Mouse (Mus musculus): ENCODE measurements around the gene Rbm10. TPM values are rescaled to one million over a fixed set of nuclear protein-coding genes. Genes with fewer than 3 reads are reported as not detected.
A peak's percentile ranks its signal among the peaks of the same experiment; 100 is the strongest.

Gene Rbm10
- total and polyA plus RNA-seq, 3 experiments, result 55.7 to 81.5 (median 71.1) TPM

DNA sequence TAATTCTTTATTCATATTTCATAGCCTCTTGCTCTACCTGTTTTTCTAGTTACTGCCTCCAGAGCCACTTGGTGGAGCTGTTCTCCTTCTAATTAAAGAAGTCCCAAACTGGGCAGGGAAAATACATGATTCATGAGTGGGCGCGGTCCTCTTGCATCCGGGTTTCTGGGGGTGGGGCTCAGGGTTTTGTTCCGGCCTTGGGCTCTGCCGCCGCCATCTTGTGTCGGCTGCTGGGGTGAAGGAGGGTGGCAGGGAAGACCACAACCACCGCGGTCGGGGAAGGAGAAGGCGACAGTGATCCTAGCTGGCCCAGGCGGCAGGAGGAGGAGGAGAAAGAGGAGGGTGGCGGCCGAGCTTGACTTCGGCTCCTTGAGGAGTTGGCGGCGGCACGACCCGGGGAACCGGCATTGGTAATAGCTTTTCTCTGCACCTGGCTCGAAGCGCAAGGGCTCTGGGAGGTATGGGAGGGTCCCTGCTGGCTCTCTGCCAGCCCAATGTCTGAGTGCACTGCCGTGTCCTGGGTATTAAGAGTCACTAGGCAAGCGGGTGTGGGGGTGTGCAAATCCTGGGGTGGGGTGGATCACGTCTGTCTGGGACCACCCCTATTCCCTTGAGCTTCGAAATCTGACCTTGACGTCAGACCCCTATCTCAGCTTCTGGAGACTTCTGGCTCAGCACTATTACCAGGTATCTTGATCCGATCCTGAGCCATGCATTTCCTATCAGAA is 45.6 kb downstream of the Rbm10 start (continued):
- TF ChIP-seq JUN (IDR thresholded peaks at IDR 0.05; ENCODE audit: insufficient read depth, low read depth, low read length) (no peak), USF2 (conservative IDR thresholded peaks at IDR 0.05; ENCODE audit: low read depth, low read length) (no peak), POLR2A (IDR thresholded peaks at IDR 0.05; ENCODE audit: low read depth, low read length) (peak; percentile 77), CHD1 (IDR thresholded peaks at IDR 0.05; ENCODE audit: low read depth, low read length) (no peak), KAT2A (IDR thresholded peaks at IDR 0.05; ENCODE audit: insufficient replicate concordance, low read length) (no peak), NRF1 (IDR thresholded peaks at IDR 0.05; ENCODE audit: low read depth, low read length) (no peak), ZKSCAN1 (IDR thresholded peaks at IDR 0.05; ENCODE audit: borderline replicate concordance, low read depth, low read length) (no peak), MXI1 (IDR thresholded peaks at IDR 0.05; ENCODE audit: low read depth, low read length) (0 out of 2 replicates have a peak, but pooled peaks have one; percentile 13), E2F4 (IDR thresholded peaks at IDR 0.05; ENCODE audit: insufficient replicate concordance, low read depth, low read length) (no peak), ZMIZ1 (IDR thresholded peaks at IDR 0.05; ENCODE audit: low read depth, low read length) (no peak), MAX (IDR thresholded peaks at IDR 0.05; ENCODE audit: low read length) (no peak), UBTF (IDR thresholded peaks at IDR 0.05; ENCODE audit: low read depth, low read length) (no peak), RAD21 (IDR thresholded peaks at IDR 0.05; ENCODE audit: low read depth, low read length) (peak; percentile 71), TBP (conservative IDR thresholded peaks at IDR 0.05; ENCODE audit: low read depth, low read length) (0 out of 2 replicates have a peak, but pooled peaks have one; percentile 35), CTCF (conservative IDR thresholded peaks at IDR 0.05 in 1 of 2, IDR thresholded peaks at IDR 0.05 in 1 of 2; ENCODE audit: low read depth in 2 of 2, low read length in 2 of 2) (peak in 1 of 2 experiments; percentile 68; a peak in 2 of 4 replicates), CHD2 (IDR thresholded peaks at IDR 0.05; ENCODE audit: low read length) (no peak), MYC (IDR thresholded peaks at IDR 0.05; ENCODE audit: low read depth, low read length) (no peak), GABPA (IDR thresholded peaks at IDR 0.05; ENCODE audit: insufficient replicate concordance, low read depth, low read length) (no peak), TCF12 (IDR thresholded peaks at IDR 0.05; ENCODE audit: low read depth, low read length) (0 out of 2 replicates have a peak, but pooled peaks have one; percentile 26), SMC3 (IDR thresholded peaks at IDR 0.05; ENCODE audit: low read depth, low read length) (peak; percentile 44)

DNA sequence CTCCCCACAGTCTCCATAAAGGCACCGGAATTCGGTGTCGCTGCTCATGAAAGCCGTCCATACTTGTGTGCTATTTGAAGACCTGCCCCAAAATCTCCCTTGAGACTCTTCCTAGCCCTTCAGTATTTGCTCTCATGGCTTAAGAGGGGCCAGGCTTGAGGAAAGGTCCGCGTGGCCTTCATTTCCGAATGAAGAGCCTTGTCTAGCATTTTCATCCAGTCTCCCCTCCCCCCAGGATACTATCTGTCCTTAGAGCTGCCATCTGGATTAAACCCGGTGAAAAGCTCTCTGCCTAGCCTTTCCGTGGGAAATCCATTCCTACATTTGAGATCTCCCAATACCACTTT is 46.1 kb downstream of the Rbm10 start:
- TF ChIP-seq POLR2AphosphoS2 (IDR thresholded peaks at IDR 0.05; ENCODE audit: low read depth, low read length) (0 out of 2 replicates have a peak, but pooled peaks have one; percentile 25), MXI1 (IDR thresholded peaks at IDR 0.05; ENCODE audit: low read depth, low read length) (0 out of 2 replicates have a peak, but pooled peaks have one; percentile 52), RCOR1 (conservative IDR thresholded peaks at IDR 0.05; ENCODE audit: low read depth, low read length) (no peak), ZMIZ1 (IDR thresholded peaks at IDR 0.05; ENCODE audit: low read depth, low read length) (no peak)
- DNase-seq (ENCODE audit: extremely low read depth), result no peak
- Histone ChIP-seq H3K36me3 (replicated peaks in 1 of 2; ENCODE audit: control insufficient read depth in 1 of 2, insufficient read depth in 1 of 2, low read length in 1 of 2) (peaks cover 8 to 21% of the 10 kb centered on the region in 2 experiments), H3K79me2 (replicated peaks; ENCODE audit: control insufficient read depth, extremely low read depth, insufficient read depth, poor library complexity, severe bottlenecking) (peaks cover 37% of the 10 kb centered on the region), H3K9ac (ENCODE audit: insufficient read depth, low read depth) (peak overlapping the region; percentile 95), H3K27ac (ENCODE audit: insufficient read depth, low read depth) (no peak overlapping the region), H3K4me3 (replicated peaks in 1 of 3; ENCODE audit: low read depth in 2 of 3, low read length in 2 of 3, poor library complexity in 1 of 3) (peak overlapping the region; percentile 69 to 97 (median 76)), H3K27me3 (replicated peaks) (no peaks in the 10 kb centered on the region), H3K9me3 (replicated peaks; ENCODE audit: low read length) (no peaks in the 10 kb centered on the region), H3K4me2 (ENCODE audit: insufficient read depth, low read depth, poor library complexity, severe bottlenecking) (peak overlapping the region; percentile 62), H3K4me1 (ENCODE audit: control insufficient read depth in 1 of 2, insufficient read depth in 2 of 2) (peaks cover 0 to 17% of the 10 kb centered on the region in 2 experiments; a peak in 2 of 4 replicates)
- dilution Hi-C loops (cut with MboI; ENCODE audit: extremely low pct_ligation_motif_present, extremely low pct_unique_long_range_greater_than_20kb, low sequenced_read_pairs) (no loop called here), in situ Hi-C loops (cut with MboI; ENCODE audit: low pct_ligation_motif_present, low pct_unique_long_range_greater_than_20kb, low sequenced_read_pairs) (loop anchor here (10.0 to 25.0 kb wide), 2 partner anchors 111 to 274 kb away; partner anchors contain the start of gene Cfp)

Measured in CH12.LX (cell line).